Mouse (Mus musculus) mouse embryonic stem cell (cell line): ENCODE measurements around the gene Siah2.

Experiments used
- in situ Hi-C, 2 experiments: fragments of 300-500 bp; cut with MboI; formaldehyde crosslinking; loops; 1 replicate in 1 of 2; 3 replicates in 1 of 2; pipeline ENCODE4 v1.14.3; 2019 to 2020; ENCODE audit warnings: low sequenced_read_pairs in 2 of 2, low pct_unique_long_range_greater_than_20kb in 1 of 2, mixed read lengths in 1 of 2; ENCODE audit not compliant: unreplicated experiment in 1 of 2

Siah2 gene

GRCm38 (mm10) chr3:58691997-58692721, at the start of gene Siah2:
Siah2 (minus strand) TSS chr3:58692400.
- in situ Hi-C loops: no loop called here

- in situ Hi-C loops: no loop called here
Observed at GRCm38 (mm10) chr3:58739536-58739935, 47.3 kb upstream of the Siah2 start.

- in situ Hi-C loops: no loop called here
Observed at GRCm38 (mm10) chr3:58738346-58739089, 46.3 kb upstream of the Siah2 start.

- in situ Hi-C loops: no loop called here
Observed at GRCm38 (mm10) chr3:58731520-58731919, 39.3 kb upstream of the Siah2 start.

- in situ Hi-C loops: no loop called here
Observed at GRCm38 (mm10) chr3:58730580-58730979, 38.4 kb upstream of the Siah2 start.

DNA sequence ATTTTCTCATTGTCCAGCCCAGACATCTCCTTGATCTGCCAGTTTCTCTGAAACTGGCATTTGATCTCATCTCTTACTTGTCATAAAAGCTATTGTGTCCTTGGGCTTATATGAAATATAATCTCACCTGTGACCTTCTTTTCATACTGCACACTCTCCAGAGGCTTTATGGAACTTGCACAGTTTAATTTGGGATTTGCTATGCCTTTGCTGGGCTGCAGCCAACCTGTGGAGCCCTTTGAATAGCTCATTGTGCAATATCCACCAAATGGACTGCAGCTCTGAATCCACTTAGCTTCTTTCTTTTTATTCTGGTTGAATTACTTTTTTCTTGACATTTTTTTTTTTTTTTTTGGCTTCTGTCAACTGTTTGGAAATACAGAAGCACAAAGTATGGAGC, 37.3 kb upstream of the Siah2 start:
- in situ Hi-C loops: no loop called here

GRCm38 (mm10) chr3:58727601-58728000, 35.4 kb upstream of the Siah2 start:
- in situ Hi-C loops: no loop called here

DNA sequence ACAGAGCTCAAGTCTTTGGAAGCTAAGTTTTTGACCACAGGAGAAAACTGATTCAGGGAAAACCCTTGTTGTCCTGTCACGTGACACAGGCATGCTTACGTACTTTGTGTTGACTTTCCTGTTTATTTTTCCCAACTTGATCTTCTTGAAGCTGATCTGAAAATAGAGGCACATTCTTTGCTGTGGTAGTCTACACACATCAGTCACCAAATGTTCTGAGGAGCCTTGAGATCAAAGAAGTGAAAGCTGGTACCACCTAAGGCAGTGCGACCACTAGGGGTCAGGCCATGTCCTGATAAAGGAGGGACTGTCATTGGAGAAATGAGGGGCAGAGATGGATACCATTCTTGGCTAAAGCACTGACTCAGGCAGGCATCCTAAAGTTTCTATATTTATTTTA, 34.8 kb upstream of the Siah2 start:
- in situ Hi-C loops: no loop called here

DNA sequence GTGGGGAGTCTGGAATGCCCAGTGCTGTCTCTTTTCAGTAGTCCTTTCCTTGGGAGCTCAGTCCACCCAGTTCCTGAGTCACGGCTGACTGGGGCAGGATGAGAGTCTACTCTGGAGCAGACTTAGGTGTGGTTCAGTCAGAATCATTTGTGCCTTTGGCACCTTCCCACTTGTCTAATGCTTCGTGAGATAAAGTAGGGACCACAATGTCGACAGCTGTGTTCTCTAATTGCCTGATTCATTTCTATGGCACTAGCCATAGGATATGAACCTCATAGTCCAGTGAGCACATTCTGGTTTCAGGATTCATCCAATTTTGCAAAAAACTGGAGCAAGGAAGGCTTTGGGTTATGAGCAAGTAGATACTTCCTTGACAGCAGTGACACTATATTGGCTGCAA, 34.2 kb upstream of the Siah2 start:
- in situ Hi-C loops: no loop called here

DNA sequence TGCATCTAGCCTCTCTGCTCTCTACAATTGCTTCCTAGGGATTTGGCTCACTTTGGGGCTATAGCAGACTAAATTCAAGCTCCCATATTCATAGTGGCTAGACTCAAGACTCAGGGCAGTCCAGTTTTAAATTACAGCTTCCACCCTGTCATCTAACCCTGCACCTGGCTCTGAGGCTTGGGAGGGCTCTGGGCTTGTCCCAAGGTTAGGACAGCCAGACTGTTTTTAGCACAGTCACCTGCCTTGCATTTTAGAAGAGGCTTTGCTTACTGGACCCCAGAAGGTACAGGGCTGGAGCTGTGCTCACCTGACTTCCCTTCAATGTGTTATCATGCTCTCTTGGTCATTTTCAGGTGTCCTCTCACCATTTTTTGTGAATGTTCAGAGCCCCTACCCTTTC, 32.6 kb upstream of the Siah2 start:
- in situ Hi-C loops: no loop called here

DNA sequence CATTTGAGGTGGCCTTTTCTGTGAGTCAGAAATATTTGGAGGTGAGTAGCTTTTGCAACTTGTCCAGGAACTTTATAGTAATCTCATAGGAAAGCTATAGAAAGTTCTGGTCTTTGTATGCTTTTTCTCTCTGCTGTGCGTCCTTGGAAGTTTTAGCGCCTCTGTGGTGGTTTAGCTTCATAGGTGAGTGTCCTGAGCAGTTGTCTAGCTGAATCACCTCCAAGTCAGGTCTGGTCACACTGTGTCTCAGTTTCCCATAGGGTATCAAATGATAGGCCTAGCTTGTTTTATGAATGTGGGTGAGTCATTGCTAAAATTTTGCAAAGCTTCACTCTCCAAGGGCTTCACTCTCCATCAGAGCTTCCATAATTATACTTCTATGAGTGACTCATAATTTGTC, 31.5 kb upstream of the Siah2 start:
- in situ Hi-C loops: no loop called here

DNA sequence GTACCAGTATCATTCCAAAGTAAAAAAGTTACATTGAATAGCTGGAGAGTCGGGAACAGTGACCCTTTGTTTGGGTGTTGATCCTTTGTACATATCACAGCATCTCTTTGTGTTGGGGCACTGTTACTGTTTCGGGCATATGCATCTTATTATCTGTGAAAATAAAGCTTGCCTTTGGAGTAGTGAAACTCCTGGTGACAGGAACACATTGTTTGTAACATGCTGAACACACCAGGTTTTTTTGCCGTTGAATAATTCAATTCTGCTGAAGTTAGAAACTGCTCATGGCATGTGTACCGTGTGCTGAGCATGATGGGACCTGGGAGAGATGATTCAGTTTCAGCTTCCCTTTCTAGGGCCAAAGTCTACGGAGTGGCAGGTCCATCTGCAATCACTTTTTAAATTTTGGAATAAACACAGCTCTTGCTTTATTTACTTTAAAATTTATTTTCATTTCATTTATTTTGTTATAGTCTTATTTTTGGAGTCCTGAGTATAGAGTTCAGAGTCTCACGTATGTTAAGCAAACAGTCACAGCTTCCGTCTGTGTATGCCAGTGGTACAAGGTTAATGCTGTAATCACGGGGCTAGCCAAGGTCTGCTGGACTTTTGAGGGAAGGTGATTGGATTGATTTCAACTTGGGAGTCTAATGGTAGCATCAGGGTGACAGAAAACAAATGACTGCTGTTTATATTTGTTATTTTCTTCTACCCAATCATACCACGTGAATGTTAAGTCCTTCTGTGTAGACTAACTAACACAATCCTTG, 27.4 kb upstream of the Siah2 start:
- in situ Hi-C loops: loop anchor here in 1 of 2 experiments (10.0 kb wide), 2 partner anchors 65 to 225 kb away; no protein-coding TSS in a partner anchor

DNA sequence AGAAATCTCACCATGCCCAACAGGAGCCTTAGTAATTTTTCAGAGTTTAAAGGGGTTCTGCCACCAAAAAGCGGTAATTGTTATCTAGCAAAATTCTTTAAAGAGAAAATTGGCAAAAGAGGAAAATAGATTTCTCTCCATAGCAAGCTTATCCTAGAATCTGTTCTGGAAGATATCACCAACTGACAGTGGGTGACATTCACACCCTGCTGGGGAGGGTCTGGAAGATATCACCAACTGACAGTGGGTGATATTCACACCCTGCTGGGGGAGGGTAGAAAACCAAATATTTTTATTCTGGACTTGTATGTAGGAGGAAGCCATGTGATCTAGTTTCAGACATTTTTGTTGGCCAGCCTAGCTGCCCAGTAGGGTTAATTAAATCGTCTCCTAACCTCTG, 24.5 kb upstream of the Siah2 start:
- in situ Hi-C loops: loop anchor here in 1 of 2 experiments (10.0 kb wide), 2 partner anchors 62 to 222 kb away; no protein-coding TSS in a partner anchor

DNA sequence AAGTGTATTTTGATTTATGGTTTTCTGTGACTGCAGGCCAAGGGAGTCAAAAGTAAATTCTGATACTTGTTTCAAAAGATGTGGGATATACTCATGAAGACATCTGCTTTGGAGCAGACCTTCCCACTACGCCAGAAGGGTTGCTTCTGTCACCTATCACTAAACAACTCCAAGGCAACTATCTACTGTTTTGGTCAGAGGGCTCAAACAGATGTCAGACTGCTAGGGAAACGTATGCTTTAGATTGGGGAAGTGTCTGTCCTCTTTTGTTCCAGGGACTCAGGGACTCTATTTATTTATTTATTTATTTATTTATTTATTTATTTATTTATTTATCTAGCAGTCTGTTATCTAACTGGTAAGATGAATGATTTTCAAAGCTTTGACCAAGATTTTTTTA, 22.6 kb upstream of the Siah2 start:
- in situ Hi-C loops: loop anchor here in 1 of 2 experiments (10.0 kb wide), 2 partner anchors 60 to 220 kb away; no protein-coding TSS in a partner anchor

DNA sequence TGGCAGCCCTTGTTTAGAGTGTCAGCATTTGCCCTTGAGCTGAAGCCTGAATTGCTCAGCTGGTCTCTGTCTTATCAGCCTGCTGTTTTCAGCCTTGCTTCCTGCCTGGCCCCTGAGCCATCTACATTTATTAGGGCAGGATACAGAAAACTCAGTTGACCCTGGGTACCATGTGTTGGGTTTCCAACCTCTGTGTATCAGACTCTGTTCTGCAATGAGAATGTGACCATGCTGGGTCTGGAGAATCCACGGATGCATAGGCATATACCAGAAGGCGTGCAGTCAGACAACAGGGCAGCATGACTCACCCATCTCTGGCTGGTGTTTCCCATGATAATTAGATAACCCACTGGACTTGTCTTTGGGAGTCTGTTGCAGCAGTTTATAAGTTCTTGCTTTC, 21.8 kb upstream of the Siah2 start:
- in situ Hi-C loops: loop anchor here in 1 of 2 experiments (10.0 kb wide), 2 partner anchors 59 to 219 kb away; no protein-coding TSS in a partner anchor

DNA sequence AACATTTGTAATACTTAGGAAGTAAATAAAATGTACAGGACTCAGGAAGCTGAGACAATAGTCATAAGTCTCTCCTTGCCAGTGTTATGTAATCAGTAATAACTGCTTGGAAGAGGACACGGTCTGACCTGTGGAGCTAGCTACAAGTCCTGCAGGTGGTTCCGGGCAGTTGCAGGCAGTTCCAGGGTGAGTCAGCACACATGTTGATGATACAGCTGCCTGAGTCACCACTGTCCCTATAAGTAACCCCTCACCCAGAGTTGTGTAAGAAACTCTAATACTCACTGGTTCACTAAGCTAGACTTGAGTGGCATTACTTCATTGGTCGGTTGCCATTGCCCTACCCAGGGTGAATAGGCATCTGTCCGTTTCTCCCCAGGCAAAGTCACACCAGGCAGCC, 21.0 kb upstream of the Siah2 start:
- in situ Hi-C loops: loop anchor here in 1 of 2 experiments (10.0 kb wide), 2 partner anchors 58 to 218 kb away; no protein-coding TSS in a partner anchor

DNA sequence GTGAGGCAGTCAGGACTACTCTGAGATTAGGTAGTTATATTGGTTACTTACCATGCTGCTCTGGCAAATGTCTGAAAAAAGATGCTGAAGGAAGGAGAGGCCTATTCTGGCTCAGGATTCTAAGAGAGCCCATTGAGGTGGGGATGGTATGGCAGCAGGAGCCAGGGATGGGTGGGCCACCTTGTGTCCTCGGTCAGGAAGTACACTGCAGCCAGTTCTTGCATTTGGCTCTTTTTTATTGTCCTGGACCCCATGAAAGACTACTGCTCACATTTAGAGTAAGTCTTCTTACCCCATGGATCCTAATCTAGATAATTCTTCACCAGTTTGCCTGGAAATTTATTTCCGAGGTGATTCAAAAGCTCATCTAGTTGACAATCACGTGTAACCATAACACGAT, 12.3 kb upstream of the Siah2 start:
- in situ Hi-C loops: no loop called here

- in situ Hi-C loops: no loop called here
Observed at GRCm38 (mm10) chr3:58703748-58704147, 11.5 kb upstream of the Siah2 start.

DNA sequence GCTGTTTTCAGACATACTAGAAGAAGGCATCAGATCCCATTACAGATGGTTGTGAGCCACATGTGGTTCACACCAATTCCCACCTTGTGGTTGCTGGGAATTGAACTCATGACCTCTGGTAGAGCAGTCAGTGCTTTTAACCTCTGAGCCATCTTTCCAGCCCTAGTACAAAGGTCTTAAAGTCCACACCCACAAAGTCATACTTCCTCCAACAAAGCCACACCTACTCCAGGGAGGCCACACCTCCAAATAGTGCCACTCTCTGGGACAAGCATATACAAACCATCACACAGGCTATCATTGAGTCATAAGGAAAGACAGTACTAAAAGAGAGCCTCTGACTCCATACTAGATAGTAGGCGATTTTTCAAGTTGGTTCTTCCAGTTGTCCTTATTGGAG, 10.1 kb upstream of the Siah2 start:
- in situ Hi-C loops: no loop called here
